Mouse (Mus musculus): ENCODE data around the gene Borcs6. TPM values are rescaled to one million over a fixed set of nuclear protein-coding genes. Genes with fewer than 3 reads are reported as not detected.
"Not testable (repeated sequence)": the region's sequence is repeated elsewhere in the genome, so short reads cannot be mapped to it uniquely, and the experiment has no call there.

The Borcs6 gene
- 8.8 and 9.8 TPM in 2 replicates for polyA plus RNA-seq (2014; fragmentation: Nextera tagmentation; extraction: Ambion mirVana)

- no peaks in the 10 kb centered on the region for H3K9me3 ChIP-seq (ENCODE audit: control insufficient read depth, low read length)
- peak within 1 kb of the TSS; percentile 71 for H3K27ac ChIP-seq (ENCODE audit: low read depth, low read length)
- no peaks in the 10 kb centered on the region for H3K36me3 ChIP-seq (ENCODE audit: control insufficient read depth, insufficient read depth, low read length)
- ATAC-seq (ENCODE audit: low FRiP score) (peak; percentile 92), DNase-seq (ENCODE audit: low spot score, missing footprints) (peak; percentile 99)
- H3K4me1 ChIP-seq (ENCODE audit: control insufficient read depth, insufficient read depth, low read length): peaks cover 14% of the 10 kb centered on the region
- peak within 1 kb of the TSS; percentile 94 for H3K4me2 ChIP-seq
- 0% methylated on average over 64 of the region's 64 CpGs for WGBS
- H3K9ac ChIP-seq (ENCODE audit: low read length): peak within 1 kb of the TSS; percentile 77
- no peaks in the 10 kb centered on the region for H3K27me3 ChIP-seq (ENCODE audit: control insufficient read depth, insufficient read depth, low read length)
- H3K4me3 ChIP-seq (ENCODE audit: low read depth, low read length): peak within 1 kb of the TSS; percentile 63
Observed at GRCm38 (mm10) chr11:69059357-69059974, at the start of gene Borcs6. Gene Borcs6 (plus strand): TSS chr11:69059717.

GRCm38 (mm10) chr11:69010400-69011323 is 48.9 kb upstream of the Borcs6 start:
- H3K27me3 ChIP-seq (ENCODE audit: control insufficient read depth, insufficient read depth, low read length): no peaks in the 10 kb centered on the region
- H3K4me2 ChIP-seq: no peak overlapping the region
- no peak for ATAC-seq (ENCODE audit: low FRiP score)
- H3K9me3 ChIP-seq (ENCODE audit: control insufficient read depth, low read length): no peaks in the 10 kb centered on the region
- no peaks in the 10 kb centered on the region for H3K36me3 ChIP-seq (ENCODE audit: control insufficient read depth, insufficient read depth, low read length)
- no peak for DNase-seq (ENCODE audit: low spot score, missing footprints)
- WGBS: 89% methylated on average over 15 of the region's 15 CpGs
- H3K9ac ChIP-seq (ENCODE audit: low read length): no peak overlapping the region
- H3K4me1 ChIP-seq (ENCODE audit: control insufficient read depth, insufficient read depth, low read length): peaks cover 2% of the 10 kb centered on the region; the same call in 1 of the 2 replicates
- H3K27ac ChIP-seq (ENCODE audit: low read depth, low read length): no peak overlapping the region
- H3K4me3 ChIP-seq (ENCODE audit: low read depth, low read length): no peak overlapping the region

- H3K9ac ChIP-seq (ENCODE audit: low read length); ATAC-seq (ENCODE audit: low FRiP score); H3K27ac ChIP-seq (ENCODE audit: low read depth, low read length); DNase-seq (ENCODE audit: low spot score, missing footprints); H3K4me1 ChIP-seq (ENCODE audit: control insufficient read depth, insufficient read depth, low read length); H3K27me3 ChIP-seq (ENCODE audit: control insufficient read depth, insufficient read depth, low read length); H3K36me3 ChIP-seq (ENCODE audit: control insufficient read depth, insufficient read depth, low read length); H3K9me3 ChIP-seq (ENCODE audit: control insufficient read depth, low read length): not testable (repeated sequence)
- H3K4me3 ChIP-seq (ENCODE audit: low read depth, low read length): peak overlapping the region; percentile 49
- H3K4me2 ChIP-seq: peak overlapping the region; percentile 88
- 70% methylated on average over 2 of the region's 2 CpGs for WGBS
Observed at GRCm38 (mm10) chr11:69011445-69011844, 48.1 kb upstream of the Borcs6 start.

GRCm38 (mm10) chr11:69012071-69012601 is 47.4 kb upstream of the Borcs6 start:
- DNase-seq (ENCODE audit: low spot score, missing footprints) (peak; percentile 96), ATAC-seq (ENCODE audit: low FRiP score) (peak; percentile 20)
- 1% methylated on average over 18 of the region's 18 CpGs for WGBS
- Histone ChIP-seq H3K27me3 (ENCODE audit: control insufficient read depth, insufficient read depth, low read length) (no peaks in the 10 kb centered on the region), H3K9ac (ENCODE audit: low read length) (peak overlapping the region; percentile 71), H3K27ac (ENCODE audit: low read depth, low read length) (peak overlapping the region; percentile 74), H3K9me3 (ENCODE audit: control insufficient read depth, low read length) (no peaks in the 10 kb centered on the region), H3K4me1 (ENCODE audit: control insufficient read depth, insufficient read depth, low read length) (peaks cover 8% of the 10 kb centered on the region), H3K4me2 (peak overlapping the region; percentile 88), H3K36me3 (ENCODE audit: control insufficient read depth, insufficient read depth, low read length) (no peaks in the 10 kb centered on the region), H3K4me3 (ENCODE audit: low read depth, low read length) (peak overlapping the region; percentile 49)

GRCm38 (mm10) chr11:69015644-69016441 is 43.7 kb upstream of the Borcs6 start, which contains the start of gene Ctc1:
Gene Ctc1 (plus strand): TSS chr11:69015911.
- Histone ChIP-seq H3K4me2 (peak within 1 kb of the TSS; percentile 88), H3K4me3 (ENCODE audit: low read depth, low read length) (peak within 1 kb of the TSS; percentile 59), H3K36me3 (ENCODE audit: control insufficient read depth, insufficient read depth, low read length) (no peaks in the 10 kb centered on the region), H3K9me3 (ENCODE audit: control insufficient read depth, low read length) (no peaks in the 10 kb centered on the region), H3K4me1 (ENCODE audit: control insufficient read depth, insufficient read depth, low read length) (peaks cover 9% of the 10 kb centered on the region), H3K27ac (ENCODE audit: low read depth, low read length) (peak within 1 kb of the TSS; percentile 69), H3K27me3 (ENCODE audit: control insufficient read depth, insufficient read depth, low read length) (no peaks in the 10 kb centered on the region), H3K9ac (ENCODE audit: low read length) (peak within 1 kb of the TSS; percentile 93)
- ATAC-seq (ENCODE audit: low FRiP score) (peak; percentile 96), DNase-seq (ENCODE audit: low spot score, missing footprints) (peak; percentile 98)
- 5% methylated on average over 38 of the region's 38 CpGs for WGBS

GRCm38 (mm10) chr11:69016755-69017154 is 42.8 kb upstream of the Borcs6 start:
- Histone ChIP-seq H3K36me3 (ENCODE audit: control insufficient read depth, insufficient read depth, low read length) (peaks cover under 1% of the 10 kb centered on the region), H3K27ac (ENCODE audit: low read depth, low read length) (no peak overlapping the region), H3K4me3 (ENCODE audit: low read depth, low read length) (peak overlapping the region; percentile 59), H3K27me3 (ENCODE audit: control insufficient read depth, insufficient read depth, low read length) (no peaks in the 10 kb centered on the region), H3K9me3 (ENCODE audit: control insufficient read depth, low read length) (no peaks in the 10 kb centered on the region), H3K4me2 (peak overlapping the region; percentile 88), H3K9ac (ENCODE audit: low read length) (peak overlapping the region; percentile 93), H3K4me1 (ENCODE audit: control insufficient read depth, insufficient read depth, low read length) (peaks cover 7% of the 10 kb centered on the region)
- DNase-seq (ENCODE audit: low spot score, missing footprints) (peak; percentile 86), ATAC-seq (ENCODE audit: low FRiP score) (no peak)
- 72% methylated on average over 3 of the region's 3 CpGs for WGBS

- Histone ChIP-seq H3K36me3 (ENCODE audit: control insufficient read depth, insufficient read depth, low read length) (peaks cover 17% of the 10 kb centered on the region), H3K9me3 (ENCODE audit: control insufficient read depth, low read length) (no peaks in the 10 kb centered on the region), H3K9ac (ENCODE audit: low read length) (no peak overlapping the region), H3K4me3 (ENCODE audit: low read depth, low read length) (no peak overlapping the region), H3K4me1 (ENCODE audit: control insufficient read depth, insufficient read depth, low read length) (peaks cover 7% of the 10 kb centered on the region), H3K4me2 (no peak overlapping the region), H3K27me3 (ENCODE audit: control insufficient read depth, insufficient read depth, low read length) (no peaks in the 10 kb centered on the region), H3K27ac (ENCODE audit: low read depth, low read length) (no peak overlapping the region)
- ATAC-seq (ENCODE audit: low FRiP score) (no peak), DNase-seq (ENCODE audit: low spot score, missing footprints) (no peak)
Observed at GRCm38 (mm10) chr11:69020691-69021090, 38.8 kb upstream of the Borcs6 start.

- H3K4me3 ChIP-seq (ENCODE audit: low read depth, low read length): no peak overlapping the region
- H3K27me3 ChIP-seq (ENCODE audit: control insufficient read depth, insufficient read depth, low read length): no peaks in the 10 kb centered on the region
- DNase-seq (ENCODE audit: low spot score, missing footprints) (no peak), ATAC-seq (ENCODE audit: low FRiP score) (no peak)
- peaks cover 52% of the 10 kb centered on the region for H3K36me3 ChIP-seq (ENCODE audit: control insufficient read depth, insufficient read depth, low read length)
- no peaks in the 10 kb centered on the region for H3K4me1 ChIP-seq (ENCODE audit: control insufficient read depth, insufficient read depth, low read length)
- H3K27ac ChIP-seq (ENCODE audit: low read depth, low read length): no peak overlapping the region
- H3K4me2 ChIP-seq: no peak overlapping the region
- H3K9me3 ChIP-seq (ENCODE audit: control insufficient read depth, low read length): no peaks in the 10 kb centered on the region
- 90% methylated on average over 3 of the region's 3 CpGs for WGBS
- no peak overlapping the region for H3K9ac ChIP-seq (ENCODE audit: low read length)
Observed at GRCm38 (mm10) chr11:69026562-69026961, 33.0 kb upstream of the Borcs6 start.

All from midbrain, embryonic 11.5 days (tissue).